Mouse (Mus musculus) liver, embryonic 11.5 days (tissue): ENCODE measurements around the gene Ccdc88c. TPM values are rescaled to one million over a fixed set of nuclear protein-coding genes. Genes with fewer than 3 reads are reported as not detected.

Experiments used
- ATAC-seq: fragments of 200-750 bp; cut with Nextera tagmentation; replicated peaks from 2 replicates; pipeline ENCODE4 v1.8.0; 2017; ENCODE audit warnings: moderate number of reproducible peaks, mild to moderate bottlenecking, moderate TSS enrichment, moderate library complexity; ENCODE audit not compliant: low FRiP score
- DNase-seq: peaks from one replicate; pipeline ENCODE4 v3.0.0-alpha.2; 2017; ENCODE audit warnings: low spot score
- H3K27ac ChIP-seq: fragments of 300-500 bp; sonication (generic); 2 replicates; pipeline ENCODE4 v1.5.1; 2014; ENCODE audit warnings: mild to moderate bottlenecking, low read depth, low read length, control low read depth
- H3K27me3 ChIP-seq: fragments of 300-500 bp; sonication (generic); replicated peaks from 2 replicates; pipeline ENCODE4 v1.6.1; 2014; ENCODE audit warnings: low read length, mixed read lengths; ENCODE audit not compliant: control insufficient read depth, insufficient read depth
- H3K36me3 ChIP-seq: fragments of 300-500 bp; sonication (generic); 2 replicates; pipeline ENCODE4 v1.6.1; 2014; ENCODE audit warnings: mild to moderate bottlenecking, low read length, moderate library complexity, mixed read lengths; ENCODE audit not compliant: control insufficient read depth, insufficient read depth
- H3K4me1 ChIP-seq: fragments of 300-500 bp; sonication (generic); replicated peaks from 2 replicates; pipeline ENCODE4 v1.6.1; 2014; ENCODE audit warnings: low read length, mixed read lengths; ENCODE audit not compliant: control insufficient read depth, insufficient read depth
- H3K4me2 ChIP-seq: fragments of 300-500 bp; sonication (generic); 2 replicates; pipeline ENCODE4 v1.6.1; 2014; ENCODE audit warnings: mild to moderate bottlenecking, control low read depth, moderate library complexity
- H3K4me3 ChIP-seq: fragments of 300-500 bp; sonication (generic); 2 replicates; pipeline ENCODE4 v1.5.1; 2014; ENCODE audit warnings: low read depth, low read length, control low read depth
- H3K9ac ChIP-seq: fragments of 300-500 bp; sonication (generic); 2 replicates; pipeline ENCODE4 v1.6.1; 2014; ENCODE audit warnings: low read depth, low read length, control low read depth
- H3K9me3 ChIP-seq: fragments of 300-500 bp; sonication (generic); 2 replicates; pipeline ENCODE4 v1.6.1; 2016; ENCODE audit warnings: low read length, inconsistent platforms, mixed read lengths; ENCODE audit not compliant: control insufficient read depth
- WGBS: fragments of 180-500 bp; shearing (Covaris S2); extraction: QIAGEN DNeasy Blood & Tissue Kit; methylation state at CpG from one replicate; pipeline ENCODE4 v1.1.7; 2014; 5-methylcytosine and 5-hydroxymethylcytosine counted together
- polyA plus RNA-seq: library from polyadenylated mRNA; unstranded; fragments of >200 nt; fragmentation: Nextera tagmentation; extraction: Ambion mirVana; gene quantifications from 2 replicates; pipeline ENCODE4 v1.2.1, GENCODE M21; 2014

Ccdc88c gene
- polyA plus RNA-seq, 1 experiment from 2014 or later: 13.3 TPM

DNA sequence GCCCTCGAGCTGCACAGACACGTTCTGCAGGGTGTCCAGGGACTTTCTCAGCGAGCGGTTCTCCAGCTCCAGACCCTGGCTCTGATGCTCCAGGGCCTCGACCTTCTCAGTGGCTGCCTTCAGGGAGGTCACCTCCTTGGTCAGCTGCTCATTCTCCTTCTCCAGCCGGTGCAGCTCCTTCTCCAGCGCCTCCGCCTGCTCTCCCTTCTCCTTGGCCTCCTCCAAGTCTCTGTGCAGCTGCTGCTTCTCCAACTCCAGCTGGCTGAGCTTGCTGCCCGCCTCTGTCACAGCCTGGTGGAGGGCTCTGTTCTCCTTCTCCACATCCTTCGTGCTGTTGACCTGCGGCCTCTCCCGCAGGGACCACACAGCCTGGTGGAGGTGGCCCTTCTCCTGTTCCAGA, 83.4 kb downstream of the Ccdc88c start:
- H3K4me2 ChIP-seq: no peak overlapping the region
- H3K4me3 ChIP-seq: no peak overlapping the region
- DNase-seq (no peak), ATAC-seq (no peak)
- H3K4me1 ChIP-seq: no peaks in the 10 kb centered on the region
- 84% methylated on average over 12 of the region's 12 CpGs for WGBS
- H3K9ac ChIP-seq: no peak overlapping the region
- H3K36me3 ChIP-seq: peaks cover 17% of the 10 kb centered on the region
- H3K27ac ChIP-seq: no peak overlapping the region
- H3K27me3 ChIP-seq: no peaks in the 10 kb centered on the region
- no peaks in the 10 kb centered on the region for H3K9me3 ChIP-seq

DNA sequence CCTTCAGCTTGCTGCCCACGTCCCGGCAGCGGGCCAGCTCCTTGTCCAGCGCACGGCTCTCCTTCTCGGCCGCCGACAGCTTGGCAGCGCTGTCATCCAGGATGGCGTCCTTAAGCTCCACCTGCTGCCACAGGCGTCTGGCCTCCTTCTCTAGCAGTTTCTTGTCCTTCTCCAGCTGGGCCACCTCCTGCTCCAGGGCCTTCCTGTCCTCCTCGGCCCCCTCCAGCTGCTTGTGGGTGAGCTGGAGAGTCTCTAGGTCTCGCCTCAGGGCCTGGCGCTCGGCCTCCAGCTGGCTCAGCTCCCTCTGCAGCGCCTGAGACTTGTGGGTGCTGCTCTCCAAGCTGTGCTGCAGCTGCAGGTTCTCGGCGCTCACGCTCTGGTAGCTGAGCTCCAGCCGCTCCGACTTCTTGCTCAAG, 83.9 kb downstream of the Ccdc88c start:
- Histone ChIP-seq H3K9me3 (no peaks in the 10 kb centered on the region), H3K27me3 (no peaks in the 10 kb centered on the region), H3K9ac (no peak overlapping the region), H3K36me3 (peaks cover 20% of the 10 kb centered on the region), H3K27ac (no peak overlapping the region), H3K4me3 (no peak overlapping the region), H3K4me2 (no peak overlapping the region), H3K4me1 (no peaks in the 10 kb centered on the region)
- no peak for ATAC-seq
- no peak for DNase-seq
- 89% methylated on average over 21 of the region's 21 CpGs for WGBS

DNA sequence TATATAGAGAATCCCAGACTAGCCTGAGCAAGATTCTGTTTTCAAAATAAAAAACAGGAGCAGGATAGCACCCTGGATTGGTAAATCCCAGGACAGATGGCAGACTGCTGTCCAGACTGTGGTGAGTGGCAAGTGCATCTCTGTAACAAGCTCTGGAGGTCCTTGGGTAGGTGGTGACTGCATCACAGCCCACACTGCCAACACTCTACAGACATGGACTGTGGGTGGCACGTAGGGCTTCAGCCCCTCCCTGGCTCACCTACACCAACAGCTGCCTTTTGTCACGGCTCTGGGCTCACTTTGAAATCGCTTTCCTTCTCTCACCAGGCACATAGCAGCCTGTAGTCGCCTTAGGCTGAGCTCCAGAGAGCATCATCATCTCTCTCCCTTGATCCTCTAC, 85.7 kb downstream of the Ccdc88c start:
- Histone ChIP-seq H3K9ac (no peak overlapping the region), H3K4me1 (no peaks in the 10 kb centered on the region), H3K9me3 (no peaks in the 10 kb centered on the region), H3K27ac (no peak overlapping the region), H3K36me3 (peaks cover 23% of the 10 kb centered on the region), H3K4me3 (no peak overlapping the region), H3K27me3 (no peaks in the 10 kb centered on the region), H3K4me2 (no peak overlapping the region)
- DNase-seq (no peak), ATAC-seq (no peak)
- 78% methylated on average over 4 of the region's 4 CpGs for WGBS

DNA sequence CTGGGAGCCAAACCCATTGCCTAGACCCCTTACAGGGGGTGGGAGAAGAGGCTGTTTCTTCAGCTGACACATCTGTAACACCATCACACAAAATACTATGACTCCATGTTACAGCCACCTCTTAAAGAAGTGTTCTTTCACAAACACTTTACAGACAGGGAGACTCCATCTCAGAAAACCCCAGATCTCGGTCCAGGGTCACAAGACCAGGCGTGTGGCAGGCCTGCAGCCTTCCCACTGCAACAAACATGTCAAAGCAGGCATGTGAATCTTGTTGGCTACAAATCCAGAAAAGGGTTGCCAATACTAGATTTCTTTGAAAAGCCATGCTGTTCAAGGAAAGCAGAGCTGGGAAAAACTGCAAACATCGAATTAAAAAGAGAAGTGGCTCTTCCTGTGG, 87.5 kb downstream of the Ccdc88c start:
- H3K27me3 ChIP-seq: no peaks in the 10 kb centered on the region
- H3K9me3 ChIP-seq: no peaks in the 10 kb centered on the region
- ATAC-seq (no peak), DNase-seq (no peak)
- WGBS: 86% methylated on average over 3 of the region's 3 CpGs
- H3K4me2 ChIP-seq: no peak overlapping the region
- H3K4me3 ChIP-seq: no peak overlapping the region
- no peak overlapping the region for H3K27ac ChIP-seq
- no peak overlapping the region for H3K9ac ChIP-seq
- H3K36me3 ChIP-seq: peaks cover 18% of the 10 kb centered on the region
- H3K4me1 ChIP-seq: no peaks in the 10 kb centered on the region

DNA sequence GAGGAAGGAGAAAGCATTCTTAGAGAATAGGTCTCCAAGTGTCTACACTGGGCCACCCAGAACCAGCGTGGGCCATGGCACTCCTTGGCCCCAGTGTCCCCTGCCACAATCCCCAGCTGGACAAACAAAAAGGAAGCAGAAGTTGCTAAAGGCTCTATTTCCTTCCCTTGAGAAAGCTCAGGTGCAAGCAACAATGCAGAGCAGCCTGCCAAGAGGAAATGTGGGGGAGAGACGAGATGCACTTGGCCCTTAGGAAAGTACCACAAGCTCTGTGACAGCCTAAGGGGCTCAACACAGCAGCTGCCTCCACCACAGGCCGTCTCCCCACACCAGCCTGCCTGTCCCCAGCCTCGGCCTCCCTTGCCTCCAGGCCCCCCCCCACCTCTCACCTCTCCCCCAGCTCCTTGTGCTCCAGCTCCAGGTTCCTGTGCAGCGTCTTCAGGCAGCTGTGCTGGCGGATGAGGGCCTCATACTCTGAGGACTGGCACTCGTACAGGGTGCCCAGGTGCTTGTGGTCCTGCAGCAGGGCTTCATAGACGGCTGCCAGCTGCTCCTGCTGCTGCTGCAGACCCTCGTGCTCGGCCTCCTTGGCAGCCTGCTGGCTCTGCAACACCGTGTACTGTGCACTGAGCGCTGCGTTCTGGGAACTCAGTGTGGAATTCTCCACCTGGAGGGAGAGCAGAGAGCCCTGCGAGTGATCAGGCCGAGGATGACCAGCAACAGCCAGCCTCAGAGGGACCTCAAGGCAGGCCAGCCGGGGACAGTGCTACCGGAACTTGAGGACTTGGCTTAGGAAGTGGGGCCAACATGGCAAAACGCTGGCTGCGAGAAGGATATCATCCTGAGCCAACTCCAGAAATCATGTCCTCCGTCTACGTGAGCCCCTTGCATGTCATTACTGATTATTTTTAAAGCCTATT, 91.2 kb downstream of the Ccdc88c start:
- Histone ChIP-seq H3K4me2 (no peak overlapping the region), H3K9ac (no peak overlapping the region), H3K9me3 (no peaks in the 10 kb centered on the region), H3K36me3 (peaks cover 15% of the 10 kb centered on the region), H3K27me3 (no peaks in the 10 kb centered on the region), H3K4me1 (no peaks in the 10 kb centered on the region), H3K27ac (no peak overlapping the region), H3K4me3 (no peak overlapping the region)
- 83% methylated on average over 21 of the region's 21 CpGs for WGBS
- ATAC-seq: no peak
- no peak for DNase-seq

DNA sequence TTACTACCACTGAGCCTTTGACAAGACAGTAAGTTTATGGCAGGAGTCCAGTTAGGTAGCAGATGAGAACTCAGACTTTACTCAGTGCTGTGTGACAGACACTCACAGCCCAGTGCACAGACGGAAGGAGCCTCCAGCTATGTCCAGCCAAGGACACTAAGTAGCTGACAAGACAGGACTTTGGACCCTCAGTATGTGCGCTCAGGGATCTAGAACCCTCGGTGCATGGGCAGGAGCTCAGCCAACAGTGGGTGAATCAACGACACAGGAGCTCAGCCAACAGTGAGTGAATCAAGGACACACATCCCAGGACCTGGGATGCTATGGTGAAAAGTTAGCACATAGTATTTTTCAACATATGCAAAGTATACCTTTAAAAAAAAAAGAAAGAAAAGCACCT, 92.1 kb downstream of the Ccdc88c start:
- H3K27me3 ChIP-seq: no peaks in the 10 kb centered on the region
- no peaks in the 10 kb centered on the region for H3K4me1 ChIP-seq
- no peak for DNase-seq
- H3K4me3 ChIP-seq: no peak overlapping the region
- H3K9me3 ChIP-seq: no peaks in the 10 kb centered on the region
- H3K4me2 ChIP-seq: no peak overlapping the region
- H3K9ac ChIP-seq: no peak overlapping the region
- peak; percentile 18; the same call in 1 of the 2 replicates for ATAC-seq
- no peak overlapping the region for H3K27ac ChIP-seq
- H3K36me3 ChIP-seq: peaks cover 15% of the 10 kb centered on the region
- 85% methylated on average over 4 of the region's 4 CpGs for WGBS

DNA sequence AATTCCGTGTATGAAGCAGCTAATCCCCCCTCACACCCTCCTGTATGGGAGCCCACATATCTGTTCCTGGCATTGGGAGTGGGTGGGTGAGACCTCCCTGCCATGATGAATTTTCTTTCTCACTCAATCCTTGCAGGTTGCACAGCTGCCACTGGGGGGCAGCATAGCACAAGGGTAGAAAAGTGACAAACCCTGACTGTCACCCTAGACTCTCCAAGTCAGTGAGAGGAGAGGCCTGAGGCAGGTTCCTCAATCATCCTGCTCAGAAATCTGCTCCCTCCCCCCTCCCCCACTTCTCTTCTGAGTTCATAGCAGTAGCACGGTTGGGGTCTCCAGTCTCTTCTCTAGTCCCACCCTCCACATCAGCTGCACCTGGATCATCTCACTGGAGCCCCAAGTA, 92.7 kb downstream of the Ccdc88c start:
- Histone ChIP-seq H3K4me1 (no peaks in the 10 kb centered on the region), H3K36me3 (peaks cover 18% of the 10 kb centered on the region), H3K9me3 (no peaks in the 10 kb centered on the region), H3K9ac (no peak overlapping the region), H3K27me3 (no peaks in the 10 kb centered on the region), H3K4me3 (no peak overlapping the region), H3K27ac (no peak overlapping the region), H3K4me2 (no peak overlapping the region)
- WGBS: 18% methylated on average over 2 of the region's 2 CpGs
- peak; percentile 57 for ATAC-seq
- DNase-seq: peak; percentile 61

DNA sequence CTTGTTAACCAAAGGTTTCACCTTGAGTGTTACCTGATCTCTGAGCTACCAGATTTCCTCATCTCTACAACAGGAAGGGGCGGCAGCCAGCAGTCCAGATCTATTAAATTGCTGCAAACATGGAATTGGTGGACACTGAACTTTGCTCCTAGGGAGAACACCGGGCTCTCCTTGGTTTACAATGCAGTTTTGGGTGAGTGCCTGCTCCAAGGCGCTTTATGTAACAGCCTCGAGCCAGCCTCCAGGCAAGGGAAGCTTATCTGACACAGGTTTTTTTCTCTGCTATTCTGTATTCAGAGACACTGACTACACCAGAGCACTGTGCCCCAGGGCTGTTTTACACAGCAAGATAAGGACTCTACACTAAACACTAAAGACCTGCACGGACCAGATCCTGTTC, 94.1 kb downstream of the Ccdc88c start:
- Histone ChIP-seq H3K4me1 (no peaks in the 10 kb centered on the region), H3K36me3 (peaks cover 15% of the 10 kb centered on the region; the same call in 1 of the 2 replicates), H3K9me3 (no peaks in the 10 kb centered on the region), H3K9ac (no peak overlapping the region), H3K4me2 (no peak overlapping the region), H3K27me3 (no peaks in the 10 kb centered on the region), H3K27ac (no peak overlapping the region), H3K4me3 (no peak overlapping the region)
- DNase-seq: no peak
- WGBS: 79% methylated on average over 5 of the region's 5 CpGs
- no peak for ATAC-seq

DNA sequence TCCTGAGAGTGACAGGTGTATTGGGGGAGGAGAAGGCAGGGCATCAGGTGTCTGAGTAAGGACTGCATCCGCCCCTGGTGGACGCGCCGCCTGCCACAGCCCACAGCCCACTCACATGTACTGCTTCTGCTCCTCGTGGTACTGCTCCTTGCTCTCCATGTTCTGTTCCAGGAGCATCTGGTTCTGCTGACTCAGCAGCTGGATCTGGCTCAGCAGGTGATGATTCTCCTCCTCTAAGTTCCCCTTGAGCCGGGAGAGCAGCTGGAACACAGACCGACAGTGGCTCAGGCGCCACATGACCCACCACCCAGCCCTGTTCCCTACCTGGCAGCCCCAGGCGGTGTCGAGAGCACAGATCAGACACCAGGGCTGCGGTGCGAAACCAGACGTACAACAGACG, 97.2 kb downstream of the Ccdc88c start:
- Histone ChIP-seq H3K4me1 (no peaks in the 10 kb centered on the region), H3K4me3 (no peak overlapping the region), H3K9ac (no peak overlapping the region), H3K27me3 (no peaks in the 10 kb centered on the region), H3K4me2 (no peak overlapping the region), H3K36me3 (peaks cover 20% of the 10 kb centered on the region; the same call in 1 of the 2 replicates), H3K9me3 (no peaks in the 10 kb centered on the region), H3K27ac (no peak overlapping the region)
- ATAC-seq (no peak), DNase-seq (no peak)
- 96% methylated on average over 14 of the region's 14 CpGs for WGBS
